Mouse (Mus musculus) liver, embryonic 14.5 days (tissue): ENCODE measurements at regions not wholly inside any gene's neighbourhood (a gene's known extent, or its start where the extent isn't known, plus 50 kb on each side); places are given as distances from the start of the nearest gene placed in this dataset.
"Not testable (repeated sequence)": the region's sequence is repeated elsewhere in the genome, so short reads cannot be mapped to it uniquely, and the experiment has no call there.

Source experiments
- ATAC-seq: fragments of 200-750 bp; cut with Nextera tagmentation; 2 replicates; pipeline ENCODE4 v1.8.0; 2017; ENCODE audit warnings: moderate number of reproducible peaks, mild to moderate bottlenecking, moderate library complexity; ENCODE audit not compliant: insufficient read depth
- DNase-seq, 3 experiments: peaks; one replicate each; pipeline ENCODE4 v3.0.0-alpha.2; 2012 to 2013; ENCODE audit warnings: low read depth in 3 of 3, low spot score in 3 of 3
- H3K27ac ChIP-seq: fragments of 300-500 bp; sonication (generic); 2 replicates; pipeline ENCODE4 v1.5.1; 2014; ENCODE audit warnings: moderate library complexity, mild to moderate bottlenecking, control low read depth, inconsistent platforms
- H3K27me3 ChIP-seq: fragments of 300-500 bp; sonication (generic); 2 replicates; pipeline ENCODE4 v1.6.1; 2014; ENCODE audit warnings: mild to moderate bottlenecking, low read length, moderate library complexity; ENCODE audit not compliant: control insufficient read depth, insufficient read depth
- H3K36me3 ChIP-seq: fragments of 300-500 bp; sonication (generic); replicated peaks from 2 replicates; pipeline ENCODE4 v1.6.1; 2014; ENCODE audit warnings: low read depth; ENCODE audit not compliant: control insufficient read depth, insufficient read depth
- H3K4me1 ChIP-seq, 2 experiments: fragments of 200-500 bp in 1 of 2; fragments of 300-500 bp in 1 of 2; sonication (generic) in 1 of 2; replicated peaks; 2 replicates each; pipeline ENCODE4 v1.6.1; 2012 to 2014; ENCODE audit warnings: antibody characterized with exemption in 1 of 2, inconsistent platforms in 1 of 2, low read length in 1 of 2; ENCODE audit not compliant: control insufficient read depth in 2 of 2, insufficient read depth in 2 of 2
- H3K4me2 ChIP-seq: fragments of 300-500 bp; sonication (generic); 2 replicates; pipeline ENCODE4 v1.6.1; 2014; ENCODE audit warnings: low read depth, mild to moderate bottlenecking, control low read depth, moderate library complexity
- H3K4me3 ChIP-seq, 2 experiments: fragments of 200-500 bp in 1 of 2; fragments of 300-500 bp in 1 of 2; sonication (generic) in 1 of 2; 2 replicates each; pipeline ENCODE4 v1.5.1; 2012 to 2014; ENCODE audit warnings: low read depth in 2 of 2, low read length in 2 of 2, mild to moderate bottlenecking in 2 of 2, control low read depth in 1 of 2, inconsistent platforms in 1 of 2, moderate library complexity in 1 of 2; ENCODE audit not compliant: insufficient read depth in 1 of 2
- H3K9ac ChIP-seq: fragments of 300-500 bp; sonication (generic); replicated peaks from 2 replicates; pipeline ENCODE4 v1.6.1; 2014; ENCODE audit warnings: mild to moderate bottlenecking, control low read depth, moderate library complexity
- H3K9me3 ChIP-seq: fragments of 300-500 bp; sonication (generic); 2 replicates; pipeline ENCODE4 v1.6.1; 2016; ENCODE audit warnings: low read length, mixed read lengths; ENCODE audit not compliant: control insufficient read depth
- CTCF ChIP-seq: IDR thresholded peaks from 2 replicates; pipeline ENCODE4 v1.5.1; 2016; ENCODE audit warnings: antibody characterized with exemption, low read depth, control low read depth
- EP300 ChIP-seq: IDR thresholded peaks from 2 replicates; pipeline ENCODE4 v1.6.1; 2016; ENCODE audit warnings: antibody characterized with exemption, low read depth
- WGBS: fragments of 180-500 bp; shearing (Covaris S2); extraction: QIAGEN DNeasy Blood & Tissue Kit; methylation state at CpG from one replicate; pipeline ENCODE4 v1.1.7; 2014; ENCODE audit not compliant: insufficient replicate concordance; 5-methylcytosine and 5-hydroxymethylcytosine counted together

- no peak for DNase-seq
- Histone ChIP-seq H3K36me3 (no peaks in the 10 kb centered on the region), H3K4me1 (no peaks in the 10 kb centered on the region), H3K9ac (no peak overlapping the region), H3K27ac (no peak overlapping the region), H3K27me3 (no peaks in the 10 kb centered on the region), H3K4me2 (no peak overlapping the region), H3K9me3 (no peaks in the 10 kb centered on the region), H3K4me3 (no peak overlapping the region)
- 73% methylated on average over 10 of the region's 10 CpGs for WGBS
- TF ChIP-seq EP300 (no peak), CTCF (no peak)
- ATAC-seq, result no peak
These were observed 104.9 kb upstream of the Gcfc2 start for GRCm38 (mm10) chr6:81818573-81818972.

DNA sequence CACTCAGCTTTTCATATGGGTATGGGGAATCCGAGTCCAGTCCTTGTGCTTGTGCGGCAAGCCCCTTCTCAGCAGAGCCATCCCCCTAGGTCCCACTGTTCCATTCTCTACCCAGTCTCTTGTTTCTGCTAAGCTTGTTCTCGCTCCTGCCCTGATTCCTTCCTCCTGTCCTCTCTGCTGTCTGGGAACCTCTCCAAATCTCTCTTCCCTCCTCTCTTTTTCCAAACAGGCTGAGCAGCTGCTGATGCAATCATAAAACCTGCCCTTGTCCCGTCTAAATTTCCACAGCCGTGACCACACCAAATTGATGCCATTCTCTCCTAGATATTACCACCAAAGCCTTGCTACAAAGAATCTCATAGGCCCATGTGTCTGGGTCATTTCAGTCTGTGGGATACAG lies 103.4 kb upstream of the Gcfc2 start:
- H3K4me3 ChIP-seq, result no peak overlapping the region
- no peak overlapping the region for H3K9ac ChIP-seq
- WGBS, result 58% methylated on average over 5 of the region's 5 CpGs
- no peak for ATAC-seq
- H3K9me3 ChIP-seq, result no peaks in the 10 kb centered on the region
- no peaks in the 10 kb centered on the region for H3K4me1 ChIP-seq
- no peak for DNase-seq
- H3K36me3 ChIP-seq, result no peaks in the 10 kb centered on the region
- no peaks in the 10 kb centered on the region for H3K27me3 ChIP-seq
- no peak overlapping the region for H3K4me2 ChIP-seq
- H3K27ac ChIP-seq, result no peak overlapping the region
- TF ChIP-seq CTCF, result no peak

DNA sequence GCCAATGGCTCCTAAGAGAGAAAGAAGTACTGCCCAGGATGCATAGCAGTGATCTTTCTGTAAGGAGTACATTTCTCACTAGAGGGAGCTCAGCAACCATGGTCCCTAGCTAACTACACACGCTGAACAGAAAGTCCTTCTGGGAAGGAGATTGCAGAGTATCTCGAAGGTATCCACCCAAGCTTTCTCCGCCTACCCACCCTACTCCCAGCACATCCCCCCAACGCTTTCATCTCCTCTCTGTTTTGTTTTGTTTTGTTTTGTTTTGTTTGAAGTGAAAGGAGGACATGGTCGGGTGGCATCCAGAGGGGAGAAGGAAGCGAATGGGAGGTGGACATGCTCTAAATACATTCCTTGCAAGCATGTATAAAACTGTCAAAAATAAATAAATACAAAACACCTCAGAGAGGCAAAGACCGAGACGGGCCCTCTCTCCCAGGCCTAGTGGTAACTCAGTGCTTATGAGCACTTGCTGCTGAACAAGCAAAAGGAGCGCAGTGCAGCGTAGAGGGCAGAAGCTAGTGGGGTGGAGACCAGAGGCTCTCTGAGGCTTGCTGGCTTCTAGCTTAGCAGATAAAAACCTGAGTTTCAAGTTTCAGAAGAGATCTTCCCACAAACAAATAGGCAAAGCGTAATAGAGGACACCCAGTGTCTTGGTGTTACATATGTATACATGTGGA lies 83.9 kb upstream of the Gcfc2 start:
- 57% methylated on average over 11 of the region's 11 CpGs for WGBS
- Histone ChIP-seq H3K4me1 (no peaks in the 10 kb centered on the region), H3K4me2 (no peak overlapping the region), H3K9ac (no peak overlapping the region), H3K27ac (no peak overlapping the region), H3K4me3 (no peak overlapping the region), H3K27me3 (no peaks in the 10 kb centered on the region), H3K36me3 (no peaks in the 10 kb centered on the region), H3K9me3 (no peaks in the 10 kb centered on the region)
- ATAC-seq, result no peak
- DNase-seq, result no peak
- TF ChIP-seq EP300 (no peak), CTCF (no peak)

- H3K4me3 ChIP-seq, H3K27ac ChIP-seq, H3K4me2 ChIP-seq, ATAC-seq, DNase-seq, H3K4me1 ChIP-seq, H3K36me3 ChIP-seq, H3K27me3 ChIP-seq, H3K9me3 ChIP-seq, H3K9ac ChIP-seq: not testable (repeated sequence)
- WGBS, result 70% methylated on average over 13 of the region's 13 CpGs
These were observed 55.3 kb upstream of the Gcfc2 start for GRCm38 (mm10) chr6:81868207-81868606.
